Mouse (Mus musculus) ES-Bruce4 (cell line): ENCODE data around the gene Slc39a11. TPM values are rescaled to one million over a fixed set of nuclear protein-coding genes. Genes with fewer than 3 reads are reported as not detected.

Experiments used
- H3K27ac ChIP-seq: 2 replicates; pipeline ENCODE4 v1.5.1; 2012; ENCODE audit warnings: low read length, inconsistent platforms; ENCODE audit not compliant: insufficient read depth
- H3K27me3 ChIP-seq: 2 replicates; pipeline ENCODE4 v1.6.1; 2012; ENCODE audit warnings: mild to moderate bottlenecking, low read length, inconsistent platforms; ENCODE audit not compliant: control insufficient read depth, poor library complexity, insufficient read depth, severe bottlenecking
- H3K36me3 ChIP-seq: 2 replicates; pipeline ENCODE4 v1.6.1; 2012; ENCODE audit warnings: inconsistent platforms, mild to moderate bottlenecking, low read length, moderate library complexity; ENCODE audit not compliant: control insufficient read depth, poor library complexity, insufficient read depth, severe bottlenecking
- H3K4me1 ChIP-seq: one replicate; pipeline ENCODE4 v1.8.1; 2011; ENCODE audit warnings: low read length; ENCODE audit not compliant: control insufficient read depth, insufficient read depth
- H3K4me3 ChIP-seq: 2 replicates; pipeline ENCODE4 v1.5.1; 2011; ENCODE audit warnings: low read depth, mild to moderate bottlenecking, low read length
- H3K9ac ChIP-seq: 2 replicates; pipeline ENCODE4 v1.6.1; 2012; ENCODE audit warnings: low read depth, mild to moderate bottlenecking, inconsistent platforms; ENCODE audit not compliant: poor library complexity, severe bottlenecking
- H3K9me3 ChIP-seq: replicated peaks from 2 replicates; pipeline ENCODE4 v1.6.1; 2012; ENCODE audit warnings: mild to moderate bottlenecking, low read length, inconsistent platforms; ENCODE audit not compliant: control insufficient read depth, poor library complexity, insufficient read depth, severe bottlenecking
- CTCF ChIP-seq: IDR thresholded peaks from one replicate; pipeline ENCODE4 v1.8.1; 2011; ENCODE audit warnings: low read depth, low read length
- EP300 ChIP-seq: IDR thresholded peaks from 2 replicates; pipeline ENCODE4 v1.6.1; 2011; ENCODE audit warnings: low read depth, low read length; ENCODE audit not compliant: insufficient read depth
- POLR2A ChIP-seq: IDR thresholded peaks from one replicate; pipeline ENCODE4 v1.8.1; 2011; ENCODE audit warnings: low read length; ENCODE audit not compliant: insufficient read depth
- polyA plus RNA-seq: library from polyadenylated mRNA; stranded (reverse); fragments of >200 nt; gene quantifications from 2 replicates; pipeline ENCODE4 v1.2.4, GENCODE M21; 2011; ENCODE audit warnings: low read depth; ENCODE audit not compliant: missing spikeins, insufficient read depth, insufficient read length

The Slc39a11 gene
- polyA plus RNA-seq, 1 experiment: 7.4 TPM

DNA sequence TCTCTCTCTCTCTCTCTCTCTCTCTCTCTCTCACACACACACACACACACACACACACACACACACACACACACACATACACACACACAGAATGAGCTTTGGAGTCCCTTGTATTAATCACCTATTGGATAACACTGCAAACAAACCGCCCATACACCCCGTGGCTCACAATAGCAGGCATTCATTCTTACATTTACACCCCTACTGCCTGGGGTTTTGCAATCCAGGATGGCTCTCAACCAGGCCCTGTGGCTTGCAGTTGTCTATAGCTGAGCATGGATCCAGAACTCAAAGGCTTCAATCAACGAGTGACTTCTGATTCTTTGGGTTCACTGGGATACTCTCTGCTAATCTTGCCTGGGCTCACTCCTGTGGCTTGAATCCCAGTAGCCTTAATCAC, 424.1 kb downstream of the Slc39a11 start:
- Histone ChIP-seq H3K4me3 (no peak overlapping the region), H3K9ac (no peak overlapping the region), H3K4me1 (no peaks in the 10 kb centered on the region), H3K27me3 (no peaks in the 10 kb centered on the region), H3K27ac (no peak overlapping the region), H3K9me3 (no peaks in the 10 kb centered on the region), H3K36me3 (no peaks in the 10 kb centered on the region)
- TF ChIP-seq POLR2A: no peak
- no peak for TF ChIP-seq EP300
- TF ChIP-seq CTCF: no peak

DNA sequence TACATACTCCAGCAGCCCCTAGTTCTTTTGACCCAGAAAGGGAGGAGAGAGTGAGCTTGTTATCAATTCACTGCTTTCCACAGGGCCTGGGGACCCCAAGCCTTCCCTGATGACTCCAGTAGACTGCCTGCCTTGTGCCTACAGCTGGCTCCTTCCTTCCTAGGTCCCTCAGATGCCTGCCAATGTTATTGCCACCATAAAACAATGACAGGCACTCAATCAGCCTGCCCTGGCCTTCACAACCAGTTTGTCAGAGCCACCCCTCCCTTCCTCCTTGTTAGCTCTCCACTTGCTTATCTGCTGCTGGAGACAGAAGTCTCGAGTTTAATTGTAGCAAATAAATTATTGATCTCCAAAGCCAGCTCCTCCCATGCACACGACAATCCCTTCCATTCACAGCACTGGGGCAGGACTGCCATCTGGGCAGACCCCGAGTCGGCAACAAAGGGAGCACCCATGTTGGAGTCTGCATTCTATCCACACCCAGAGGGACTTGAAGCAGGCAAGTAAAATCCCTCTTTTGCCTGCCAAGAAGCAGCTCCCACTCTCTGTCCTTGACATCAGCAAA, 426.0 kb downstream of the Slc39a11 start:
- no peak overlapping the region for H3K27ac ChIP-seq
- TF ChIP-seq CTCF (no peak), POLR2A (no peak), EP300 (no peak)
- H3K9ac ChIP-seq: no peak overlapping the region
- no peaks in the 10 kb centered on the region for H3K9me3 ChIP-seq
- no peak overlapping the region for H3K4me3 ChIP-seq
- H3K36me3 ChIP-seq: no peaks in the 10 kb centered on the region
- H3K27me3 ChIP-seq: no peaks in the 10 kb centered on the region
- no peaks in the 10 kb centered on the region for H3K4me1 ChIP-seq

DNA sequence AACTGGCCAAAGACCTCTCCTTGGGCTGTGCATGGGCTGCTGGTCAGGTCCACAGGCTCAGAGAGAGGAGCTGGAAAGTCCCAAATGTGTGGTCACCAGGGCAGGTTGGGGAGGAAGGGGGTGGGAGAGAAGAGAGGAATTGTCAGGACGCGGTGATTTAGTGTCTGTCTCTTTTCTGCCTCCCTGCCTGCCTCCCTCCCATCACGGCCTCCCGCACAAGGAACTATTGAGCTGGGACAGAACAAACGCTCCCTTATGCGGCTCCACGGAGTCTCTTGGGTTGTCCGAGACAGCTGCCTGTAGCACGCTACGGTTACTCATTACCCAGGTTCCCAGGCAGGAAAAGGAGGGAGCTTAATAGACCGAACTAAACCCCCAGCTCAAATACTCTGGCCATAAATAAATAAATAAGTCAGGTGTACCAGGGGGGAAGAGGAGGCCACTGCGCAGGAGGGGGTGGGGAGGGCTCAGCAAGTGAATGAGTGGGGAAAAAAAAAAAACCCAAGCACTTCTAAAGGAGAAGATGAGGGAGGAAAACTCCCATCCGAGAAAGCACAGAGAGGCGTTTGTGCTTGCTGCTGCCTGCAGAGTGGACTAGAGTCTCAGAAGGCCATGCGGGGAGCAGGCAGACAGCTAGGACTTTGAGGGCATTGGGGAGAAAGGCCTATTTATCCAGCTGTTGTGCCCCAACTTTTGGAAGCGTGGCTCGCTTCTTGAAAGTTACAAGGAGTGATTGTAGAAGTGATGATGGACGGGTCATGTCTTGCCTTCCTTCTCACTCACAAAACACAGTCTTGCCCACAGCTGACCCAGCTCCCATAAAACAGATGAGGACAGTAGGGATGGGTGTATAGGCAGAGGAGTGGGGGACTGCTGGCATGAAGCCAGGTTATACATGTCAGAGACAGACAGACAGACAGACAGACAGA, 428.3 kb downstream of the Slc39a11 start:
- no peak for TF ChIP-seq POLR2A
- no peak for TF ChIP-seq EP300
- no peak for TF ChIP-seq CTCF
- no peaks in the 10 kb centered on the region for H3K4me1 ChIP-seq
- H3K9ac ChIP-seq: no peak overlapping the region
- no peaks in the 10 kb centered on the region for H3K27me3 ChIP-seq
- H3K36me3 ChIP-seq: no peaks in the 10 kb centered on the region
- H3K27ac ChIP-seq: no peak overlapping the region
- H3K9me3 ChIP-seq: no peaks in the 10 kb centered on the region
- no peak overlapping the region for H3K4me3 ChIP-seq

DNA sequence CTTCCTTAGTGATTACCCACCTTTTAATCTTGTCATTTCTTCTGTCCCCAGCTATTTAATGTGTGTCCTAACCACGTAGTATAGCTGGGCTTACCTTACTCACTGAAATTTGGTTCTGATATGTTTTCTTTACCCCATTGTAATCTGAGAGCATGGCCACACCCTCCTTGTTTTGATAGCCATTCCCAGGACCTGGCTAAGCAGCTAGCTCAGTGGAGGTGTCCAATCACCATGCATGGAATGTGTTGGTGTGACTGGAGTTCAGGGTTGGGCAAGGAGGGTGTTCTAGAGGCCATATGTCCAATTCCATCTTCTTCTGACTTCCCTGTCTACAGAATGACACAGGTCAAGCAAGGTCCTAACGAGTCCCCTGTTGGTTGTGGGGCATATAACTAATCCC, 429.2 kb downstream of the Slc39a11 start:
- no peak overlapping the region for H3K4me3 ChIP-seq
- H3K36me3 ChIP-seq: no peaks in the 10 kb centered on the region
- H3K27ac ChIP-seq: no peak overlapping the region
- H3K9me3 ChIP-seq: no peaks in the 10 kb centered on the region
- H3K27me3 ChIP-seq: no peaks in the 10 kb centered on the region
- no peak for TF ChIP-seq EP300
- no peak for TF ChIP-seq CTCF
- TF ChIP-seq POLR2A: no peak
- H3K4me1 ChIP-seq: no peaks in the 10 kb centered on the region
- H3K9ac ChIP-seq: no peak overlapping the region

DNA sequence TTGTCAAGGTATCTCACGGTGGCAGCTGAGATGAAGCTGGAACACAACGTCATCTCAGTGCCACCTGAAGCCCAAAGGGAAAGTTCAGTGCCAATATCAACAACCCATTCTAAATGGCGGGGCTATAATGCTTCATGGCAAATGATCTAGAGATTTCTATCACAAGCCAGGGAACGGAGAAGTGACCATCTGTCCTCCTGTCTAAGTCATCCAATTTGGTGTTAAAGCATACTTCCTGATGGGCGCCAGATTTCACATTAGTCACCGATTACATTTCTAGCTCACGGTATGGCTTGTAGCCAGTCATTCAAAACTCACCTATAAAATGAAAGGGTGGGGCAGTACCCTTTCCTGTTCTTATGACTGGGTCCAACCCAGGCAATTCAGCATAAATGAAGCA, 435.1 kb downstream of the Slc39a11 start:
- Histone ChIP-seq H3K9me3 (no peaks in the 10 kb centered on the region), H3K27me3 (no peaks in the 10 kb centered on the region), H3K9ac (no peak overlapping the region), H3K4me3 (no peak overlapping the region), H3K36me3 (no peaks in the 10 kb centered on the region), H3K4me1 (no peaks in the 10 kb centered on the region), H3K27ac (no peak overlapping the region)
- TF ChIP-seq CTCF (no peak), POLR2A (no peak)

DNA sequence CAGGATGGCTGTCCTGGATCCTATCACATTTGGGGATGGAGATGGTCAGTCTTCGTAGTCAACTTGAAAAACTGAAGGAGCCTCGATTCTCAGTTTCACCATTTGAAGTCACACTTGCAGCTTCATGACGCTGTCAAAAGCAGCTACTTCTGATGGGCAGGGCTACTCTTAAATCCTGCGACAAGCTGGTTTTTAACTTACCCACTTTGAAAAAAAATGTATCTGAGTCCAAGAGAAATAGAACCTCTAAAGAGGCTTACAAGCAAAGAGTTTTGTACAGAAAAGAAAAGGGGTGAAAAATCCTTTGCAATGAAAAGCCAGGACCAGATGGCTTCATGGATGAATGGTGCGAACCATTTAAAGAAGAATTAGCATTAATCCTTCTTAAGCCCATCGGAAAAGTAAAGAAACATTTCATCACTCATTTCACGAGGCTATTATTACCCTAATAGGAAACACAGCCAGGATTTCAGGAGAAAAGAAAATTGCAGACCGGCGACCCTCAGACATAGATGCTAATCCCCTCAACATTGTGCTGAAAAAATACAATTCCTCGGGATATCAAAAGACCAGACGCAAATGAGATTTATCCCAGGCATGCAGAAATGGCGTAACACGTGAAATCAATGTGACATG, 437.4 kb downstream of the Slc39a11 start:
- Histone ChIP-seq H3K9me3 (no peaks in the 10 kb centered on the region), H3K27ac (no peak overlapping the region), H3K9ac (no peak overlapping the region), H3K36me3 (no peaks in the 10 kb centered on the region), H3K27me3 (no peaks in the 10 kb centered on the region), H3K4me1 (no peaks in the 10 kb centered on the region), H3K4me3 (no peak overlapping the region)
- TF ChIP-seq CTCF (no peak), EP300 (no peak), POLR2A (no peak)
